Mouse (Mus musculus): ENCODE results near the gene Astn2.

Gene Astn2

DNA sequence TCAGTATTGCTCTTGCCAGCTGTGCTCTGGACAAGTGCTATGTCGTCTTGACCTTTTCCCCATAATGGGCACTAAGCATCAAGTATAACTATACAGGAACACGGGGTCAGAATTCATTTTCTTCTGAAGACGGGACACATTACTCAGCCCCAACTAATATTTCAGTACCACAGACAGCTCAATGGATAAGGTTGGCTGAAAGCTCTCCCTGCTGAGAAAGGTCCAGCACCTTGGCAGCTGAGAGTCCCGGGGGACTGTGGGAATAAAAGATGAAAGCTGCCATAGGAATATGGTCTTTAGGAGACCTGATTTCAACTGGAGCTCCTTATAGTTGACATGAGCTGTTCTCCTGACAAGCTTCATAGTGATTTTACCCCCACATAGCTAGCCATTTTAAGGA, 421.5 kb downstream of the Astn2 start:
- in situ Hi-C loops (cut with MboI, MseI) = no loop called here

DNA sequence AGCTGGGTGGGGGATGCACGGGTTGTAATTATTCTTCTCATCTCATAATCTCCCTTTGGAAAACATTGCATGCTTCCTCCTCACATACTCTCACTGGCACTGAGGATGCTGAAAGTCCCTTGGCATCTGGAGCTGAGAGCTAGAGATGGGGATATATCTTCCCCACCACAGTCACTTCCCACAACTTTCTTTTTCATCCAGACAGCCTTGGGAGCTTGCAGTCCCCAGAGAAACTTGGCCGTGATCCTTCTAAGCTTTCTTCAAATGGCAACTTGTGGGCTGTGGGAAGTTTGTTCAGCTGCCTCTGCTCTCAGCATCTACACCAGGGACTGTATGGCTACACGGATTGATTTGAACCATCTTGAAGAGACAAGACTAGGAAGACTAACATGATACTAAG, 428.2 kb downstream of the Astn2 start:
- in situ Hi-C loops (cut with MboI, MseI) = no loop called here

DNA sequence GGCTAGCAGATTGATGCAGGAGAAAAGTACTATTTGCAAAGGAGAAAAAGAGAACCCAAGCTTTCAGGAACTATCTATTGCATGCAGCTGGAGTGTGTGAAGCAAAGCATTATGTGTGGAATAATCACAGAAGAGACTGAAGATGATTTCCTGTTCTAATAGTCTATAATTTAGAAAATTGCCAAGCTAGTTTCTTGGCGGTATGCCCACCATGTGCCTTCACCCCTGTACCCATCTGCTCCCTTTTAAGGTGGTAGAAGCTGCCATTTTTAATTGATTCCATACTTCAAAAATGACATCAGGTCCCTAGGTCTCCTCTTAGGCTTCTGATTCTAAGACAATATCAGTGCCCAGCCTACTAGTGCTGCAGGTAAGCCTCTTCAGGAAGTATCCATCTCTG, 432.0 kb downstream of the Astn2 start:
- in situ Hi-C loops (cut with MboI, MseI) = no loop called here

DNA sequence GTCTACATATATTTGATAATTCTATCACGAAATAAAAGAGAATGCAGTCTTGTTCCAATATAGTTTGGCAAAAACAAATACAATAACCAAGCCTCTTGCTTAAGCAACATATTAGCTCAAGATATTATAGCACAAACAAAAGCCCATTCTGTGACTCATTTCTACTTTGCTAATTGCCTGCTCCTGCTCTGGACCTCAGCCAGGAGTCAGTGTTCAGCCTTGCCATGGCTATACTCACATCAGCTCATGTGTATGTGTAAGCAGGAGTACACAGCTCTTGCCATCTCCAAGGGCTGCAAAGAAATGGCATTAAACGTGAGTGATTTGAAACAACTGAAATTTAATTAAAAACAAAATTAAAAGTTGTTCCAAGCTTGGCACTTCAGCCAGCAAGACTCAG, 435.1 kb downstream of the Astn2 start:
- in situ Hi-C loops (cut with MboI, MseI) = no loop called here

DNA sequence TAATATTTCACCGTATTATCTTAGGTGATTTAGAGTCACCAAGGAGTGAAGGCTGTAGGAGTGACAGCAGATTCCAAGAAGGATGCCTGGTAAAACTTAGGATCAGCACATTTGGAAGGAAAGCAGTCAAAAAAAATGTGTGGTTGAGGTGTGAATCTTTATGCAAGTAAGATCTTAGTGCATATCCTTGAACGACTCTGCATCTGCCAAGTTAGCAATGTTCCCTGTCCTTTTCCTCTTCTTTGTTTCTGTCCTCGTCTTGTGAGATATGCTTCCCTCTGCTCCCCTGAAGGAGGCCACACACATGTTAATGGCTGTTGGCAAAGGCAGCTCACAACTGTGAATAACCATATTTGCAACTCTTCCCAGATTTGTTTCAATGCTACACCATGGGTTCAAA, 439.8 kb downstream of the Astn2 start:
- in situ Hi-C loops (cut with MboI, MseI) = no loop called here

DNA sequence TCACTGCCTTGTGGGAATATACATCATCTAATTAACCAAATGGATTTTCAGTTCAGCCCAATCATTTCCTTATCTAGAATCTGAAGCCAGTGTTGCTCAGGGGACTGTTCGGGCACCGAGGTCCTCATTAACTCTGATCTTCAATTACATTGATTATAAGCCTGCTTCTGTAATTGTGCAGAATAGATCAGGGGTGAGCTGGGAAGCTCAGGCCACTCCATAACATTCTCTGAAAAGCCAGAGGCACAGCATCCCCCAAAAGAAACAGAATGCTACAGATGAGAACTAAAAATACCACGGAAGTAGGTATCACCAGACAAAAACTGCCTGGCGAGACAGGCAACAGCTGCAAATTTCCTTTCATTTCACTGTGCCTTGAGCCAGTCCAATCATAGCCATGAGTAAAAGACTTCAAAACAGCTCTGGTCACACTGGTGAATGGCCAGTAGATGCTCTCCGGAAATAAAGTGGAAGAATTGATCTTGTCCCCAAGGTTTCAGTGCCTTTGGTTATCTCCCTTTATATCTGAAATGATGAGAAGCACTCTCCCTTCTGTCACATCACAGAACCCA, 445.1 kb downstream of the Astn2 start:
- in situ Hi-C loops (cut with MboI, MseI) = no loop called here

DNA sequence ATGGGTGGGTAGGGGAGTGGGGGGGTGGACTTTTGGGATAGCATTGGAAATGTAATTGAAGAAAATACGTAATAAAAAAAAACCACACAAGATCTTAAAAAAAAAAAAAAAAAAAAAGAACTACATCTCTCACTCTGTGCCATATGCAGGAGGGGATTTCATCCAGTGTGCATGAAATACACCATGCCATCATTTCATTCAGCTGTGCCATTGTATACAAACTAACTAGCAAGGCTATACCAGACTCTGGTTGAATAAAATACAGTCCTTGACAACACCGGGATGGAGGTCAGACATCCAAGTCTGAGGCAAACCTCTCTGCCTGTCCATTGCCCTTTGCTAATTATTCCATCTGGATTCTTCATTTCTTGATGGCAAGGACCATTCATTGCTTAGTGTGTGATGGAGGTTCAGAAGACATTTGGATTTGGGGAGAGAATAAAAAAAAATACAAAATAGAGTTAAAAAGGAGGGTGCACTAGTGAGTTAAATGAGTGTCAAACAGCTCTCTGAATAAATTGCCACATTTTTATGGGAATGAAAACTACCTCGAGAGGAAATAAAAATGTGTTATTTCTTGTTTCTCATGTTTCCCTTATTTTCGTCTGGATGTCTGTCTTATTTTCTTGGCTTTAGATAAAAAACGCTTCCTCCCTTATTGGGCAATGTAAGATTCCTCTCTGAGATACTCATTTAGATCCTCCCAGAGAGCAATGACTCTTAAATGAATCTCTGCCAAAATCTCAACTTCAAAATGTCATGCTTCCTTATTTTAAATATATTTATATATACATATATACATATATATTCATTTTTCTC, 445.8 kb downstream of the Astn2 start:
- in situ Hi-C loops (cut with MboI, MseI) = no loop called here

DNA sequence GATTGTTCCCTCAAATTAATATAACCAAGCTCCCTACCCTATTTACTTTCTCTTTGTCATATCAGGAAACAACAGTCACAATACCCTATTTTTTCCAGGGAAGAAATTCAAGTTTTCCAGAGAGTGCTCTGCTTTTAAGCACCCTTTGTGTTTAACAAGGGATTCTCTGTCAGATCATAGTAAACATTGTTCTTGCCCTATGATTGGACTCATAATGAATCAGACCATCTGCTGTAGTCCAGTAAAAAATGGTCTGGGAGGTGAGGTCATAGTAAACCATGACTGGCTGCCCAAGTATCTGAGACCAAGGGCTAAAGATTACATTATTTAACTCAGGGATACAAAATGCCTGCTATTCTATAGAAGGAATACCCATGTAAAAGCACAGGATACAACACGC, 452.5 kb downstream of the Astn2 start:
- in situ Hi-C loops (cut with MboI, MseI) = no loop called here

DNA sequence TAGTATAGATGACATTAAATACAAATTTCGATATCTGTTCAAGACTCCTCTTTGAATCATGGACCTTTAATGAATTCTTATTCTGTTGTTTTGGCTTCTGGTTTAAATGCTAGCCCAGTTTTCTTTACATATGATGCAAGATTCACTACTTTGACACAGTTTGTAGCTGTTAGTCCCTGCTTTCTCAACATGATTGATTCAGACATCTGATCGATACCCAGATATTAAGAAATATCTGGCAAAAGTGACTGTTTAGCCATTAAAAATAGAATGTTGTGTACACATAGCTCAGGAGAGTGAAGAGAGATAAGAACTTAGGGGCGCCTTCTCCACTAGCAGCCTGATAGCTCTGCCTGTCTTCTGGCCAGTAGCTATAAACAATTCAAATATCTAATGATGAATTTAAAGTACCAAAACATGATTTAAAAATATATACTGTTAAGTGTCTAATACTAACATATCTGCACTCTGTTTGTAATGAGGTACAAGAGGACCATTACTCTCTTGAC, 457.2 kb downstream of the Astn2 start:
- in situ Hi-C loops (cut with MboI, MseI) = no loop called here

DNA sequence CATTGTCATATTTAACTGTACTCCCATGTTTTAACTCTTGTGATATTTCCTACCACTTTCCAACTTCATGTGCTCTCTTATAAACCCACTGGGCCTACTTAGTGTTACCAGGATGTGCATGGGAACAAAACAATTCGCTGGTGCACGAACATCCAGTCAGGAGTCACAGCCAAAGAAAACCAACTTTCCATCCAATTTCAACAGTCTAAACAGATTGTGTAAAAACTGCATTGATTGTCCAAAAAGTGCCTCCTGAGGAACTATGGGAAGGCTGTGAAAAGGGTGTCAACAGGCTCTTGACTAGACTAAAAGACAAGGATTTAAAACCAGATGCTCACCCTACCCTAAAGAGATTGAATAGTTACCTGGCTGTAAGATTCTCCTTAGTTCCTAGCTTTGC, 458.4 kb downstream of the Astn2 start:
- in situ Hi-C loops (cut with MboI, MseI) = no loop called here

DNA sequence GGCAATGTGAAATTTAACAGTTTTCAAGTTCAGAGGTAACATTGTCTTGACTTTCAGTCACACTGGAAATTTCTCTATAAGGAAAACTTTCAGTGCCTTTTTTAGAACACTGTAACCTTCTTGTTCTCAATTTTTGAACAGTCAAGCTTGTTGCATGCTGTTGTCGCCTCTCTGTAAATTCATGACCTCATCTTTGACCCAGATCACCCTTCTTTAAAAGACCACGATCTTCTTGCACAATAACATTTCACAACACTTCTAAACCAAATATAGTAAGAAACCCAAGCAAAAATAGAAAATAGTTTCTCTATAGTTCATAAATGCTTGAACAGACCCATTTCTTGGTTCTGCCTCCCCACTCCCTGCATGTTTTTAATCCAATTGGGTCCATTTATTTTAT, 473.5 kb downstream of the Astn2 start:
- in situ Hi-C loops (cut with MboI, MseI) = no loop called here

DNA sequence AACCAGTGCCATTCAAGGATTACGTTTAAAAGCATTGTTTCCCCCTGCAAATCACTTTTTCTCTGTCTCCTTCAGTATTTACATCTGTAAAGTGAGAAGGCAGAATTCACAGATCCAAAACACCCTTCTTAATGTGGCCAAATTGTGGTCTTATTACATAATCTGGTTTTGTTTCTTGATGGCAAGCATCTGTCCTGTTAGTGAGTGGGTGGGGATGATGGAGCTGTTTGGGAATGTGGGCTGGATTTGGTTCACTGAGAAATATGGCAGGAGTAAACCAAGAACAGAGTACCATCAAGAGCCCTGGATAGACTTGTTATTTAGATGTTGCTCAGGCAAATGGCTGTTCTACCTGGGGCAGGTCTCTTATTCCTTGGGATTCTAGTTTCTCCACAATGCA, 484.1 kb downstream of the Astn2 start:
- in situ Hi-C loops (cut with MboI, MseI) = no loop called here

DNA sequence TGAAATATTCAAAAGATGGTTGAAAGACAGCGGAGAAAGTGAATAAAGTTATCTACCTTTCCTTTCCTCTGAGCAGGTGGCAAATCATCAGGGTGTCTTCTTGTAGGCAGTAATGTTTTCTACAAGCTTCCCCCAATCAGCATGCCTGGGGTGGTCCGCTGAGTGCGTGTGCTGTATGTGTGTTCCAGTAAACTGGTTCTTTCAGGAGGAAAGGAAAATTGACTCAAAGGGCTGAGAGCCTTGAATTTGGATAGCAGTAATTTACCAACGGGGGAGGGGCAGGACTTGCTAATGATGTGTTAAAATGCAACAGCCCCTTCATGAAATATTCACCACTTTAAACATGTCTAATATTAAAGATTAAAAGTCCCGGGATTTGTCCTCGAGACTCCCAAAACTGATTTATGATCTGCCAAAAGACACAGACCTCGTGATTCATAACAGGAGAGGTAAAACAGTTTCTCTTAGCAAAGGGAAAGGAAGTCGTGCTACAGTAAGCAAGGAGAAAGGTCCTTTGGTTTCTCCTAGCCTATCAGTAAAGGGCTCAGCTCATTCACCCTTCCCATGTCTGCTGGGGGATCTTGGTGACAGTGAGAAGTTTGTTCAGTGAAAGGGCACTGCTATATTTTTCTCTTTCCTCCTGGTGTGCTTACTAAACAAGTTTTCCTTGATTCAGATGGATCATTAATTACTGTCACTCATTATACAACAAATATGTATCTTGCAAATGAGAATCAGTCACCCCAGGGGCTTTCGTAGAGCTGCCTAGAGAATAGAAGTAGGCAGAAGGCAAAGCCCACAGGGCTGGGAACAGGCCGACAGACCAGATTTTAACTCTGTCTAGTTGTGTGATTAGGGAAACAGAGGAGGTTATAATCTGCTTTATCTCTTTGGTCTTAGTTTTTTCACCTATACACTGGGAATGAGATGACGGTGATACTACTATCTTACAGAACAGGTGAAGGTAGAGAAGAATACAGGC, 488.1 kb downstream of the Astn2 start:
- in situ Hi-C loops (cut with MboI, MseI) = no loop called here

DNA sequence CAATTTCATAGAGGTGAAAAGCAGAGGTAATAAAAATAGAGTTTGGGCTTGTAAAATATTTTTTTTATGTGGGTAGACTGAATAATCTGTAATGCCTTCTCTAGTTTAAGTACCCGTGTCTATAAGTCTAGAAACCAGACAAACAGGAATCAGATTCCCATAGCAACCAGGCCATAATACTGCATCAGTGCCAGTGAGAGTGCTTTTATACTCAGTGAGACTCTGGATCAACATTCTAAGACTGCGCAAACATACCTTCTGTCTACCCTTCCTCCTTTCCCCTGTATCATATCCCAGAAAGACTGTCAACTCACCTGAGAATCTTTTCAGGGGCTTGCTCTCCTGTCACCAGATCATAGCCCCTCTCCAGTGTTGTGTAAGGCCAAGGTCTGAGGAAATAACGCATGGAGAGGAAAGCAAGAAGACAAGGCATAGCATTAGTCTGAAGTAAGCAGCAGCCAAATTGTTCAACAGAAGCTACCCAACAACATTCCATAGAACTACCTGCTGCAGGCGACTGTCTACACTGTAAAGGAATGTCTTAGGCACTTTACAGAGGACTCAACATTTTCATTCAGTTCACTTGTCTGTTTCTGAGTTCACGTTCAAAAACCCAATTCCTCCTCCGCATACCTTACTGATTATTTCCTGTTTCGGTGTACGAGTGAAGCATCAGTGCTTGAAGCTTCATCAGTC, 492.0 kb downstream of the Astn2 start:
- in situ Hi-C loops (cut with MboI, MseI) = no loop called here

DNA sequence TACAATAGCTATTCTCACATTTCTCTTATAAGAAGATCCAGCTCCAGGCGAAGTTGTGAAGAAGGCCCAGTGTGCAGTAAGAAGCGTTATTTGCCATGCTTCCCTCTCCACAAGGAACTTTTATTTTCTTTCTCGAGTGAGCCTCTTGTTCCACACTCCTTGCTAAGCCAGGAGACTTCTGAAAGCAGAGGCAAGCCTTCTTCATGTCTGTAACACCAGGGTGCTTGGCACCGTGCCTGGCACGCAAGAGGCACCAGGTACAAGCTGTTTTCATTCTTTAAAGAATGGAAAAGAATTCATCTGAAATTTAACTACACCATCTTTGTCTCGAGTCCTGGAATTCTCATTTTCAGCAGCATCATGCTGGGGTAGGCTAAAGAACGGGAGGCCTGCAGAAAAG, 496.8 kb downstream of the Astn2 start:
- in situ Hi-C loops (cut with MboI, MseI) = no loop called here

DNA sequence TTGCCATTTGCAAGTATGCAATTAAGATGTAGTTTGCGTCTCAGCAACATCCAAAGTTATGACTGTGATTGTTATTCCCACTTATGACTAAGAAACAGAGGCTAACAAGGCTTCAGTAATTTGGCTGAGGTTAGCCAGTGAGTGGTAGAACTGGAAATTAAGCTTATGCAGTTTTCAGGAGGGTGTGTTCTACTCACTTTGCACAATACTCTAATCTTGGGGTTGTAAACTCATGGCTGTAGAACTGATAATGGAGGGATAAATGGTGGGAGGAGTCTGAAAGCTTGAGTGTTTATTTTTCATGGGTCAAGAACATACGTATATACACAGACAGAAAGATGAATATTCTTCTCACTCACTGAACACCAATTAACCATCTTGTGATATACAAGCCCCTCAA, 499.4 kb downstream of the Astn2 start:
- in situ Hi-C loops (cut with MboI, MseI) = no loop called here

DNA sequence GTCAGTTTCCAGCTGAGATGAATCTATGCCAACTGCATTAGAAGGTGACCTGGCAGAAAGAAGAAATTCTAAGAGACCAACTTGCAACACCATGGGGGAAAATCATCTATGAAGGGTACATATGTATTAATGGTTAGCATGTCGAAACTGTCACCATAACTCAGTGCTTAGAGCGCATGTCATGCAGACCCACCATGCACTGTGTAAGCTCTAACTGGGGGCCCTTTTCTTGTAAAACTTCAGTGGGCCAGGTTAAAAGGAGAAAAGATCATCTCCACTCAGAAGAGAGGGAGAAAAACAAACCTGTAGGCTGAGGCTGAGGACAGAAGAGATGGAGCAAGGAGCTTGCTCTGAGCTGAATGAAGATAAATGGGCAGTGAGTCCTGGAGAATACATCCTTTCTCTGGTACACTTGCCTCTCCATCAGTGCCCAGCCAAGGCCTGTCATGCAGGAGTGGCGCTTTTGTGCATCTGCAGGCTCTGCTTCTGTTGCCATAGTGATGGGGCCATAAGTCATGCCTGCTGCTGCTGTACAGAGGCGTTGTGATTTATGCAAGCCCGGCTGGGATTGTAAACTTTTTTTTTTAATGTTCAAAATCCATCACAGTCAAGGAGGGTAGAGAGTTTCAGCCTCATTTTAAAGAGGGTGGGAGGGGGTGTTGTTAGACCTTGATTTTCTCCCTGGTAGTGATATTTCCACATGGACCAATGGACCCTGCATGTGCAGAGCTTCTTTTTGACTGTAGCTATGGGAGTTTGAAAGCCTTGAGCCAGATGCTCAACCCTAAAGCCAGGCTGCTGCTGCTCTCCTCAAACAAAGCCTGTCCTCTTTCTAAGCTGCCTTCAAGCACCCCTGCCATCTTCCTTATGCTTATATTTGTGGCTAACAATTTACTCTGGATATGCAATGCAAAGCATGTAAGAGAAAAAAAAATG, 508.1 kb downstream of the Astn2 start:
- in situ Hi-C loops (cut with MboI, MseI) = no loop called here

DNA sequence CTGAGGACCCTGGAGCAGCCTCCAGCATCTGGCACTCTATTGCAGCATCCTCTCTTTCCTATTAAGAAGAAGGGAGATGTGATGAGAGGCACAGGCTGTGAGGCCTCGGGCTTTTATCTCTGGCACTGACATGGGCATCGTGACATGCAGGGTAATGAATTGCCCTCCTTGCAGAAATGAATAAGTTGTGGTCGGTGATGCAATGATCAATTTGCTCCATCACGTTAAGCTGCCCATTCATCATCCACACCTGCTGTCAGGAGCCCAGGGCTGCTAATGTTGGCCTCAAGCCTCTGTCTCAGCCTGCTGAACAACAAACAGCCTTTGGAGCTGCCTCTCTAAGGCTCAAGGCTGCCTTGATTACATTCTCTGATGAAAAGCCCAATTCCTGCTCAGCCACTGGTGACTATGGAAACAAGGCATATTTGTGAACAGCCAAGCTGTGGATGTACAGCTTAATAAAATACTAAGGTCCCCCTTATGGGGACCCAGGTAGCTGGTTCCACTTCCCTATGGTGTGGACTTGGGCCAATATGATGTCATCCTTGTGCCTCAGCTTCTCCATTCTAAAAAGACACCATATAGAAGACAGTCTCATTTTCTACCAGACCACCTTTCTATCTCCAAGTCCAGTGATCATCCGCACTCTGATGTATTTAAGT, 515.9 kb downstream of the Astn2 start:
- in situ Hi-C loops (cut with MboI, MseI) = no loop called here

DNA sequence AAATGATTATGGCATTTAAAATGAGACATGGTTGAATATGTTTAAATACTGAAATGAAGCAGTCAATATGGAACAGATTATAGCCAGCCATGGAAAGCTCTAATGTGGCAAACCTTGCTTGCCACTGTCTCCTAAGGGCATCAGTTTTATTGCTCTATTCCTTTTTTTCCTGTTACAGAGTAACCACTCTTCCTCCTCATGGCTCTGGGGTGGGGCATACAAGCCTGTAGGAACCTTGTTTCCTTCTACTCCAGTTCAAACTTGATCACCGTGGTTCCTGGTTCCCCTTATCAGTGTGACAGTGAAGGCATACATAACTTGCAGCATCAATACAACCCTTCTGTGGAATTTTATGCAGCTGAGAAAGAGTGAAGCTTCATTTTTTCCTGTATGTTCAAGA, 517.5 kb downstream of the Astn2 start:
- in situ Hi-C loops (cut with MboI, MseI) = no loop called here

DNA sequence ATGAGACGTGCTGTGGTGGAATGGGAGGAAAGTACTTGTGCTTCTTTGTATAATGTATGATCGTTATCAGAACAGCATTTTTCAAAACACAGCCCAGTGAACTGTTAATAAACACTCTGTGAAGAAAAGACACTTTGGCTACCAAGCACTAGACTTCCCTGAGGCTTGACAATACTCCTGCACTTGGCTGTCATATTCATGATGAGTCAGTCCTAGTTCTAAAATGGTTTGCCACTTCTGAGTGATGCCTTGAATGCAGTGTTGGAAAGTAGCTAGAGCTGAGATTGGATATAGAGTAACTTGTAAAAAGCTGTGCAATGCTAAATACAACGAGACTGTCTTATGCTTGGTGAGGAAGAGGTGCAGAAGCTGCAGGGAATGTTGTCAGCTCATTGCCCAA, 518.5 kb downstream of the Astn2 start:
- in situ Hi-C loops (cut with MboI, MseI) = no loop called here

All from T-helper 17 cell (primary cell).